Comparison of ENCODE assay signal across 18 mouse cellular contexts in genomic region chr1:172214748-172215147, GRCm38 (mm10). TPM values are rescaled to one million over a fixed set of nuclear protein-coding genes. Genes with fewer than 3 reads are reported as not detected.
DNase-seq lines count a peak whose midpoint lies in the region; ATAC-seq and TF ChIP-seq lines count a peak whose summit lies in the region.
"Had no signal": no experiment of that assay in that cellular context is flagged by ENCODE, and none has a peak within 500 bp of the region (broad histone marks: within the 10 kb centered on the region; RNA-seq: fewer than 3 reads in every experiment).

No protein-coding gene starts in this region.

- 78% methylated on average over 3 of the region's 3 CpGs for WGBS in hindbrain, embryonic 12.5 days
- WGBS in hindbrain, postnatal 0 days: 46% methylated on average over 3 of the region's 3 CpGs

- H3K27ac ChIP-seq in hindbrain, embryonic 12.5 days: 0 out of 2 replicates have a peak overlapping the region, but pooled peaks have one; percentile 9
- no peak overlapping the region for H3K27ac ChIP-seq in hindbrain, postnatal 0 days
- H3K27ac ChIP-seq: embryonic facial prominence, embryonic 10.5 days; liver, embryonic 14.5 days; stomach, embryonic 15.5 days had no signal

- ATAC-seq in hindbrain, embryonic 12.5 days (ENCODE audit: low FRiP score): no peak
- ATAC-seq in hindbrain, postnatal 0 days: no peak
- no peak for ATAC-seq in erythroblast, adult 5-6 weeks (replicated peaks; ENCODE audit: low FRiP score, poor library complexity, severe bottlenecking)
- ATAC-seq: Patski had no signal

- no peaks in the 10 kb centered on the region for H3K9me3 ChIP-seq in hindbrain, embryonic 12.5 days (replicated peaks)
- no peaks in the 10 kb centered on the region for H3K9me3 ChIP-seq in hindbrain, postnatal 0 days (ENCODE audit: low read length)
- H3K9me3 ChIP-seq: embryonic facial prominence, embryonic 10.5 days; megakaryocyte, embryonic 14.5 days; stomach, embryonic 15.5 days had no signal

- no peak overlapping the region for H3K9ac ChIP-seq in hindbrain, embryonic 12.5 days
- no peak overlapping the region for H3K9ac ChIP-seq in hindbrain, postnatal 0 days (replicated peaks; ENCODE audit: low read length)
- H3K9ac ChIP-seq: liver, embryonic 14.5 days; stomach, embryonic 15.5 days had no signal

- no peak overlapping the region for H3K4me3 ChIP-seq in hindbrain, embryonic 12.5 days
- H3K4me3 ChIP-seq in hindbrain, postnatal 0 days (ENCODE audit: low read length): no peak overlapping the region
- H3K4me3 ChIP-seq: embryonic facial prominence, embryonic 10.5 days; megakaryocyte, embryonic 14.5 days; stomach, embryonic 15.5 days had no signal

- H3K4me1 ChIP-seq in hindbrain, embryonic 12.5 days: peaks cover 37% of the 10 kb centered on the region
- peaks cover 9% of the 10 kb centered on the region for H3K4me1 ChIP-seq in hindbrain, postnatal 0 days (ENCODE audit: insufficient read depth, low read length)

- no peak overlapping the region for H3K4me2 ChIP-seq in hindbrain, embryonic 12.5 days (replicated peaks)
- no peak overlapping the region for H3K4me2 ChIP-seq in hindbrain, postnatal 0 days (ENCODE audit: low read depth, low read length)
- H3K4me2 ChIP-seq: stomach, embryonic 15.5 days had no signal

- no peak for TF ChIP-seq CTCF in hindbrain, postnatal 0 days (IDR thresholded peaks at IDR 0.05; ENCODE audit: low read depth)

- DNase-seq in adrenal gland, postnatal 14 days: peak; percentile 60
- DNase-seq in adrenal gland, adult 18-20 months (ENCODE audit: low spot score in 2 of 2): no peak
- DNase-seq in hindbrain, postnatal 0 days (ENCODE audit: low spot score): no peak
- DNase-seq in NIH3T3 (ENCODE audit: low read depth): peak; percentile 40
- peak; percentile 83 for DNase-seq in heart, postnatal 4 days
- no peak for DNase-seq in urinary bladder, postnatal 36 days (ENCODE audit: low spot score in 2 of 2)
- DNase-seq: cerebellum, adult 2 months; kidney, adult 11 months; thymus, postnatal 36 days had no signal

- no peaks in the 10 kb centered on the region for H3K27me3 ChIP-seq in hindbrain, embryonic 12.5 days
- H3K27me3 ChIP-seq in hindbrain, postnatal 0 days (ENCODE audit: insufficient read depth, low read length): no peaks in the 10 kb centered on the region
- H3K27me3 ChIP-seq: Patski; stomach, embryonic 15.5 days had no signal

- 0 out of 2 replicates have a peak, but pooled peaks cover under 1% of the 10 kb centered on the region for H3K36me3 ChIP-seq in hindbrain, embryonic 12.5 days
- no peaks in the 10 kb centered on the region for H3K36me3 ChIP-seq in hindbrain, postnatal 0 days (ENCODE audit: insufficient read depth, low read length)
- H3K36me3 ChIP-seq: embryonic facial prominence, embryonic 10.5 days; stomach, embryonic 15.5 days had no signal

RNA-seq across cellular contexts. Expression of gene Casq1, which starts 4.9 kb away (rescaled TPM):
- total RNA-seq in adrenal gland, postnatal 14 days (2021): 0.48 and 1.8 TPM in 2 replicates
- total RNA-seq in adrenal gland, adult 18-20 months (2021): 1 to 10 TPM in 1 of 2 experiments, under 1 TPM in 1; 0.66 to 1.9 TPM
- 2.3 and 3.8 TPM in 2 replicates for polyA plus RNA-seq in hindbrain, embryonic 12.5 days (2016; fragmentation: Nextera tagmentation; extraction: Ambion mirVana)
- 0.78 and 2.4 TPM in 2 replicates for total RNA-seq in hindbrain, postnatal 0 days (2014; rRNA removed)
- polyA plus RNA-seq in hindbrain, postnatal 0 days (2015; fragmentation: Nextera tagmentation; extraction: Ambion mirVana): 1.7 and 2.0 TPM in 2 replicates
- 10 to 100 TPM; 11.9 to 18.1 TPM for total RNA-seq in heart, postnatal 4 days (2021)
- total RNA-seq in erythroblast, adult 5-6 weeks (2015; ENCODE audit: low replicate concordance): not detected in 2 replicates
- not detected in 2 replicates for total RNA-seq in erythroblast, adult 5-6 weeks (2017; ENCODE audit: low replicate concordance)

RNA-seq across cellular contexts. Expression of gene Pea15a, which starts 8.1 kb away (rescaled TPM):
- total RNA-seq in adrenal gland, postnatal 14 days (2021): 61.5 and 63.2 TPM in 2 replicates
- total RNA-seq in adrenal gland, adult 18-20 months (2021): 10 to 100 TPM; 55.2 to 72.6 TPM
- 322 and 363 TPM in 2 replicates for polyA plus RNA-seq in hindbrain, embryonic 12.5 days (2016; fragmentation: Nextera tagmentation; extraction: Ambion mirVana)
- 289 and 309 TPM in 2 replicates for total RNA-seq in hindbrain, postnatal 0 days (2014; rRNA removed)
- polyA plus RNA-seq in hindbrain, postnatal 0 days (2015; fragmentation: Nextera tagmentation; extraction: Ambion mirVana): 503 and 511 TPM in 2 replicates
- total RNA-seq in heart, postnatal 4 days (2021): 100 to 1,000 TPM; 140 to 147 TPM
- total RNA-seq in erythroblast, adult 5-6 weeks (2015; ENCODE audit: low replicate concordance): 2.5 and 3.1 TPM in 2 replicates
- total RNA-seq in erythroblast, adult 5-6 weeks (2017; ENCODE audit: low replicate concordance): 2.6 and 5.4 TPM in 2 replicates

RNA-seq across cellular contexts. Expression of gene Atp1a4, which starts 43.5 kb away (rescaled TPM):
- total RNA-seq in adrenal gland, postnatal 14 days (2021): 0.22 and 0.41 TPM in 2 replicates
- 1 to 10 TPM in 1 of 2 experiments, under 1 TPM in 1; 0.42 to 3.7 TPM for total RNA-seq in adrenal gland, adult 18-20 months (2021)
- not detected in 2 replicates for polyA plus RNA-seq in hindbrain, embryonic 12.5 days (2016; fragmentation: Nextera tagmentation; extraction: Ambion mirVana)
- total RNA-seq in hindbrain, postnatal 0 days (2014; rRNA removed): 0.10 TPM in 1 of 2 replicates, not detected in the other
- polyA plus RNA-seq in hindbrain, postnatal 0 days (2015; fragmentation: Nextera tagmentation; extraction: Ambion mirVana): 0.05 TPM in 1 of 2 replicates, not detected in the other
- total RNA-seq in heart, postnatal 4 days (2021): under 1 TPM in 1 of 2 experiments, not detected in 1; 0.11 TPM
- not detected in 2 replicates for total RNA-seq in erythroblast, adult 5-6 weeks (2015; ENCODE audit: low replicate concordance)
- not detected in 2 replicates for total RNA-seq in erythroblast, adult 5-6 weeks (2017; ENCODE audit: low replicate concordance)
- polyA plus RNA-seq: cerebellum, adult 2 months; embryonic facial prominence, embryonic 10.5 days; hindbrain, embryonic 11.5 days; limb, embryonic 11.5 days; stomach, embryonic 15.5 days had no signal

RNA-seq across cellular contexts. Expression of gene Igsf8, which starts 46.7 kb away (rescaled TPM):
- total RNA-seq in adrenal gland, postnatal 14 days (2021): 23.9 and 26.1 TPM in 2 replicates
- total RNA-seq in adrenal gland, adult 18-20 months (2021): 10 to 100 TPM; 20.8 to 27.8 TPM
- 147 and 159 TPM in 2 replicates for polyA plus RNA-seq in hindbrain, embryonic 12.5 days (2016; fragmentation: Nextera tagmentation; extraction: Ambion mirVana)
- total RNA-seq in hindbrain, postnatal 0 days (2014; rRNA removed): 136 and 150 TPM in 2 replicates
- polyA plus RNA-seq in hindbrain, postnatal 0 days (2015; fragmentation: Nextera tagmentation; extraction: Ambion mirVana): 90.2 and 90.8 TPM in 2 replicates
- 10 to 100 TPM; 19.1 to 20.1 TPM for total RNA-seq in heart, postnatal 4 days (2021)
- 1.3 and 6.7 TPM in 2 replicates for total RNA-seq in erythroblast, adult 5-6 weeks (2015; ENCODE audit: low replicate concordance)
- total RNA-seq in erythroblast, adult 5-6 weeks (2017; ENCODE audit: low replicate concordance): 2.0 and 3.1 TPM in 2 replicates

Comparison
In these comparisons a context has a peak if more than half of its experiments do, and no peak if none do; other contexts are left out.
1. DNase-seq: peak in adrenal gland, postnatal 14 days (single experiment), NIH3T3 (single experiment) and heart, postnatal 4 days (single experiment); none in adrenal gland, adult 18-20 months (0 of 2), hindbrain, postnatal 0 days (single experiment) and urinary bladder, postnatal 36 days (0 of 2).